Mouse (Mus musculus) heart, adult 2 months (tissue): ENCODE measurements around the gene Rpl6. TPM values are rescaled to one million over a fixed set of nuclear protein-coding genes. Genes with fewer than 3 reads are reported as not detected.
"Not testable (repeated sequence)": the region's sequence is repeated elsewhere in the genome, so short reads cannot be mapped to it uniquely, and the experiment has no call there.

ENCODE experiments used
- DNase-seq, 2 experiments: peaks; one replicate each; pipeline ENCODE4 v3.0.0; 2021
- H3K27ac ChIP-seq: fragments of 200-600 bp; 2 replicates; pipeline ENCODE4 v1.8.1; 2022
- H3K27me3 ChIP-seq: fragments of 200-500 bp; 2 replicates; pipeline ENCODE4 v1.6.1; 2012; ENCODE audit warnings: mild to moderate bottlenecking, low read length, inconsistent platforms, mixed read lengths; ENCODE audit not compliant: control insufficient read depth, insufficient read depth
- H3K36me3 ChIP-seq: fragments of 200-500 bp; 2 replicates; pipeline ENCODE4 v1.6.1; 2012; ENCODE audit warnings: low read length, inconsistent platforms; ENCODE audit not compliant: control insufficient read depth, insufficient read depth
- H3K4me1 ChIP-seq: fragments of 200-500 bp; 2 replicates; pipeline ENCODE4 v1.6.1; 2011; ENCODE audit warnings: low read length; ENCODE audit not compliant: control insufficient read depth, insufficient read depth
- H3K4me3 ChIP-seq: fragments of 200-600 bp; 2 replicates; pipeline ENCODE4 v1.8.1; 2022
- H3K79me2 ChIP-seq: fragments of 200-500 bp; replicated peaks from 2 replicates; pipeline ENCODE4 v1.6.1; 2012; ENCODE audit warnings: mild to moderate bottlenecking, inconsistent platforms, low read length, moderate library complexity, mixed read lengths; ENCODE audit not compliant: control insufficient read depth, insufficient read depth
- H3K9ac ChIP-seq: fragments of 200-500 bp; 2 replicates; pipeline ENCODE4 v1.6.1; 2012; ENCODE audit warnings: low read depth, mild to moderate bottlenecking, control low read depth, inconsistent platforms, low read length, mixed read lengths
- CTCF ChIP-seq: fragments of 200-600 bp; IDR thresholded peaks from 2 replicates; pipeline ENCODE4 v1.8.1; 2022; ENCODE audit warnings: antibody characterized with exemption, mild to moderate bottlenecking, moderate library complexity
- EP300 ChIP-seq: fragments of 200-500 bp; IDR thresholded peaks from 2 replicates; pipeline ENCODE4 v1.6.1; 2011; ENCODE audit warnings: low read depth, low read length, control low read depth; ENCODE audit not compliant: insufficient read depth
- POLR2A ChIP-seq: fragments of 200-500 bp; IDR thresholded peaks from 2 replicates; pipeline ENCODE4 v1.6.1; 2011; ENCODE audit warnings: mild to moderate bottlenecking, low read depth, low read length, control low read depth; ENCODE audit not compliant: insufficient read depth
- WGBS: fragments of 180-500 bp; shearing (Covaris S2); methylation state at CpG from one replicate; pipeline ENCODE4 v1.1.7; 2018; 5-methylcytosine and 5-hydroxymethylcytosine counted together
- intact Hi-C: fragments of 180-260 bp; cut with DNase I; formaldehyde crosslinking; loops from one replicate; pipeline ENCODE4 v1.15.1; 2025
- polyA plus RNA-seq: library from polyadenylated mRNA; depleted of rRNA; stranded (reverse); fragments of >200 nt; gene quantifications from 2 replicates; pipeline ENCODE4 v1.2.3, GENCODE M21; 2012
- total RNA-seq, 2 experiments: library from RNA; stranded (reverse); gene quantifications; 2 replicates each; pipeline ENCODE4 v1.2.3; 2021

Rpl6 gene
- total and polyA plus RNA-seq, 3 experiments = 168 to 571 (median 482) TPM

DNA sequence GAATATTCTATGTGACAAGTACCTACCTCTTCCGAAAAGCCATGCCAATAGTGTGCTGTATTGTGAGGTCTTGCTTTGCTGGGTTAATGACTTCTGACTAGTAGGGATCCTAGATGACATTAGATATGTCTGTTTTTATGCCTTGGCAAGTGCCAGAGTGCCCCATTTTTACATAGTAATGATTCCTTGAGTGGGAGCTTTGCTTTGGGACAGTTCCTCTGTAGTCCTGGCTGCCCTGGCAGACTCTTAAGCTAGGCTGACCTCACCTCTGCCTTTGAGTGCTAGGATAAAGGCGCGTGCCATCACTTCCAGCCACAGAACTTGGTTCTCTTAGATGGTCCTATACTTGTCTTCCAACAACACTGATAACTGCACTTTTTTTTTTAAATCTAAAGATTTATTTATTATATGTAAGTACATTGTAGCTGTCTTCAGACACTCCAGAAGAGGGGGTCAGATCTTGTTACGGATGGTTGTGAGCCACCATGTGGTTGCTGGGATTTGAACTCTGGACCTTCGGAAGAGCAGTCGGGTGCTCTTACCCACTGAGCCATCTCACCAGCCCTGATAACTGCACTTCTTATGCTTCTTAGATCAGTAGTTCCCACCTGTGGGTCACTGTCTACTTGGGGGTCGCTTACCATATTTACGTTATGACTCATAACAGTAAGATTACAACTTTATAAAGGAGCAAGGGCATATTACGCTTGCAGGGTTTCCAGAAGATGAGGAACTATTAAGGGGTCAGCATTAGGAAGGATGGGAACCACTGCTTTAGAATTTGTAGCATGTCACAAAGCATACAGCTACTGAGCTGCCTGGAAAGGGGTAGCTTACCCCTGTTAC, 5.7 kb downstream of the Rpl6 start:
- Histone ChIP-seq H3K27ac (no peak overlapping the region), H3K79me2 (no peaks in the 10 kb centered on the region), H3K27me3 (no peaks in the 10 kb centered on the region), H3K4me1 (peaks cover 3% of the 10 kb centered on the region; the same call in 1 of the 2 replicates), H3K4me3 (no peak overlapping the region), H3K36me3 (peaks cover 7% of the 10 kb centered on the region), H3K9ac (no peak overlapping the region)
- 79% methylated on average over 9 of the region's 9 CpGs for WGBS
- TF ChIP-seq CTCF = no peak
- TF ChIP-seq EP300 = no peak
- TF ChIP-seq POLR2A = no peak
- DNase-seq = no peak
- intact Hi-C loops = no loop called here

DNA sequence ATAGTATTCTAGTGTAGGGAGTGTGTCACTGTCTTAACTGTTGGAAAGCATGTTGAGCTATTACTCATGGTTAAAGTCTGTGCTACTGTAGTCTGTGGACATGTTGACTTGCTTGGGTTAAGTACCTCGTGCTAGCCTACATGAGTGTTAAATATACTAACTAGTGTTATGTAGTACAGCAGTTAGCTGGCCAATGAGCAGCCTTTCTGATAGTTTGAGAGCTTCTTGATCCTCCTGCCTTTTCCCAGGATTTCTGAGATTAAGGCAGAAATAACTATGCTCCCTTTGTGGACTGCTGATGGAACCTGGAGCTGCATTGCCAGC, 6.3 kb downstream of the Rpl6 start:
- H3K9ac ChIP-seq = no peak overlapping the region
- H3K27ac ChIP-seq = no peak overlapping the region
- no peaks in the 10 kb centered on the region for H3K79me2 ChIP-seq
- H3K36me3 ChIP-seq = peaks cover 7% of the 10 kb centered on the region
- H3K4me3 ChIP-seq = no peak overlapping the region
- no peaks in the 10 kb centered on the region for H3K27me3 ChIP-seq
- TF ChIP-seq CTCF (no peak), POLR2A (no peak), EP300 (no peak)
- WGBS = 83% methylated on average over 1 of the region's 1 CpGs
- H3K4me1 ChIP-seq = 0 out of 2 replicates have a peak, but pooled peaks cover 2% of the 10 kb centered on the region
- intact Hi-C loops = no loop called here
- DNase-seq = no peak

DNA sequence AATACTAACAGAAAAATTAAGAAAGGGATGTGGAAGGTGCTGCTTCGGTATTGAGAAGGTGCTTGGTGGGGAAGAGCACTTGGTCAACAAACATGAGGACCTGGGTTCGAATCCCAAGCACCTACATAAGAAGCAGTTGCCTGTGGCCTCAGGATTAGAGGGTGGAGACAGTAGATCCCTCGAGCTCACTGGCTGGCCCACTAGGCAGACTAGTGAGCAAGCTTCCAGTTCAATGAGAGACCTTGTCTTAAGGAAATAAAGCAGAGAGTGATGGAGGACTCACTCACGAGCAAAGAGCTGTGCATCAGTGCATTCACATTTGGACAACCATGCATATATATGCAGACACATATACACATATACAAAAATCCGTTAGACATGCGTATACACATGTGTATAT, 7.8 kb downstream of the Rpl6 start:
- intact Hi-C loops = no loop called here
- no peak for TF ChIP-seq CTCF
- no peak for TF ChIP-seq POLR2A
- TF ChIP-seq EP300 = no peak
- peaks cover 2% of the 10 kb centered on the region for H3K36me3 ChIP-seq
- H3K9ac ChIP-seq = no peak overlapping the region
- no peaks in the 10 kb centered on the region for H3K27me3 ChIP-seq
- H3K4me3 ChIP-seq = no peak overlapping the region
- no peak for DNase-seq
- H3K4me1 ChIP-seq = no peaks in the 10 kb centered on the region
- no peak overlapping the region for H3K27ac ChIP-seq
- H3K79me2 ChIP-seq = no peaks in the 10 kb centered on the region
- WGBS = 90% methylated on average over 6 of the region's 6 CpGs

DNA sequence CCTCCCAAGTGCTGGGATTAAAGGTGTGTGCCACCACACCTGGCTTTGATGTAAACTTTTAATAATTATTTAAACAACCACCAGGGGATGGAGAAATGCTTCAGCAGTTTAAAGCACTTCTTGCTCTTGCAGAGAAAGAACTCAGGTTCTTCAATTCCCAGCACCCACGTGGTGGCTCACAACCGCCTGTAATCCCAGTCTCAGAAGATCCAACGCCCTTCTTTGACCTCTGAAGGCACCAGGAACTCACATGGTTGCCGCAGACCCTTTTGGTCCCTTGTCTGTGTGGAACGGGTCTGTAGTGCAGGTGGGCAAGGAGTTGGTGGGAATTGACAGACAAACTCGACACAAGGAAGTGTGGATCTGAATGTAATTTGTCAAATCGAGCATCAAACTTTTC, 10.4 kb downstream of the Rpl6 start:
- no peaks in the 10 kb centered on the region for H3K79me2 ChIP-seq
- H3K27me3 ChIP-seq = no peaks in the 10 kb centered on the region
- H3K9ac ChIP-seq = no peak overlapping the region
- no peak overlapping the region for H3K4me3 ChIP-seq
- no peaks in the 10 kb centered on the region for H3K4me1 ChIP-seq
- TF ChIP-seq POLR2A (no peak), CTCF (no peak), EP300 (no peak)
- 45% methylated on average over 7 of the region's 7 CpGs for WGBS
- no peak for DNase-seq
- no peak overlapping the region for H3K27ac ChIP-seq
- no peaks in the 10 kb centered on the region; the same call in 1 of the 2 replicates for H3K36me3 ChIP-seq
- intact Hi-C loops = loop anchor here (1.0 to 5.0 kb wide), 2 partner anchors 53 to 178 kb away; no protein-coding TSS in a partner anchor

DNA sequence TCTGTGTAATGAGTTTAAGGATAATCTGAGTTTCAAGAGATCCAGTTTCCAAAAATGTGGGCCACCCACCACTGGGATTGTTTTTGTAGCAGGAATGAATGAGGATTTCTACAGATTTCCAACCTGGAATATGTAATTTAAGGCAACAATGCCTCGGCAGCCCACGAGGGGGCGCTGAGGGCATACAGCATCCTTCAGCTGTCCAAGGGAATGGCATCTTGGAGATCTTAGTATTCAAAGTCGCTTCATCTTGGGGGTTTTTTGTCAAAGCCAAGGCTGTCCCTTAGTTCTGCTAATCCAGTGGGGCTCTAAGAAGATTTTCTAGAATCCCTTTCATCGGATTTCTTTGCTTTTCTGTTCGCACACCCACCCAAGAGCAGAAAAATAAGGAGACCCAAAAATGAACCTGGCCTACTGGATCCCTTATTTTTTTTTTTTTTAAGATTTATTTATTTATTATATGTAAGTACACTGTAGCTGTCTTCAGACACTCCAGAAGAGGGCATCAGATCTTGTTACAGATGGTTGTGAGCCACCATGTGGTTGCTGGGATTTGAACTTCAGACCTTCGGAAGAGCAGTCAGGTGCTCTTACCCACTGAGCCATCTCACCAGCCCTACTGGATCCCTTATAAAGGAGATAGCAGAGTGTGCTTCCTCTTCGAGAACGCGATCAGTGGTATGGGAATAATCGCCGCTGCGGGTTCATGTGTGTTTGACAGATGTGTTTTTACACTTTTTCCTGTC, 11.3 kb downstream of the Rpl6 start:
- Histone ChIP-seq H3K9ac (no peak overlapping the region), H3K27me3 (no peaks in the 10 kb centered on the region), H3K36me3 (no peaks in the 10 kb centered on the region; the same call in 1 of the 2 replicates), H3K79me2 (no peaks in the 10 kb centered on the region), H3K4me1 (no peaks in the 10 kb centered on the region), H3K4me3 (no peak overlapping the region), H3K27ac (no peak overlapping the region)
- intact Hi-C loops = loop anchor here (1.0 to 5.0 kb wide), 2 partner anchors 52 to 177 kb away; no protein-coding TSS in a partner anchor
- TF ChIP-seq POLR2A (no peak), CTCF (peak; percentile 98; the same call in 1 of the 2 replicates), EP300 (peak; percentile 80; the same call in 1 of the 2 replicates)
- peak; percentile 52 to 73 for DNase-seq
- 34% methylated on average over 13 of the region's 13 CpGs for WGBS

DNA sequence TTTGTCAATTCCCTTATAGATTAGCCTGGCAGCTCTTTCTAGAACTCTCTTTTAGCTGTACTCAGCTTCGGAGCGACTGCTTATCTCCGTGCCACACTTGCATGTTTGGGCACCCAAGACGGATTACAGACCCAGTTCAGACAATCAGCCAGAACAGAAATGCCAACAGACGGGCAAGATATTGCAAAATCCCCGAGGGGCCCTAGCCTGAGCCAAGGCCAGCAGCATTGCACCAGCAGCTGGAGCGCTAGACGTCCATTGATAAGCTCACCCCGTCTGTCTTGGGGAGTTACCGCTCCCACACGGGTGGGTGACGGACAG, 11.8 kb downstream of the Rpl6 start:
- DNase-seq = no peak
- Histone ChIP-seq H3K36me3 (no peaks in the 10 kb centered on the region), H3K9ac (no peak overlapping the region), H3K27me3 (no peaks in the 10 kb centered on the region), H3K79me2 (no peaks in the 10 kb centered on the region; the same call in 1 of the 2 replicates), H3K27ac (no peak overlapping the region), H3K4me1 (no peaks in the 10 kb centered on the region), H3K4me3 (no peak overlapping the region)
- intact Hi-C loops = loop anchor here (5.0 kb wide), 1 partner anchor 176 kb away; no protein-coding TSS in a partner anchor
- TF ChIP-seq CTCF (no peak), EP300 (no peak), POLR2A (no peak)
- WGBS = 36% methylated on average over 12 of the region's 12 CpGs

DNA sequence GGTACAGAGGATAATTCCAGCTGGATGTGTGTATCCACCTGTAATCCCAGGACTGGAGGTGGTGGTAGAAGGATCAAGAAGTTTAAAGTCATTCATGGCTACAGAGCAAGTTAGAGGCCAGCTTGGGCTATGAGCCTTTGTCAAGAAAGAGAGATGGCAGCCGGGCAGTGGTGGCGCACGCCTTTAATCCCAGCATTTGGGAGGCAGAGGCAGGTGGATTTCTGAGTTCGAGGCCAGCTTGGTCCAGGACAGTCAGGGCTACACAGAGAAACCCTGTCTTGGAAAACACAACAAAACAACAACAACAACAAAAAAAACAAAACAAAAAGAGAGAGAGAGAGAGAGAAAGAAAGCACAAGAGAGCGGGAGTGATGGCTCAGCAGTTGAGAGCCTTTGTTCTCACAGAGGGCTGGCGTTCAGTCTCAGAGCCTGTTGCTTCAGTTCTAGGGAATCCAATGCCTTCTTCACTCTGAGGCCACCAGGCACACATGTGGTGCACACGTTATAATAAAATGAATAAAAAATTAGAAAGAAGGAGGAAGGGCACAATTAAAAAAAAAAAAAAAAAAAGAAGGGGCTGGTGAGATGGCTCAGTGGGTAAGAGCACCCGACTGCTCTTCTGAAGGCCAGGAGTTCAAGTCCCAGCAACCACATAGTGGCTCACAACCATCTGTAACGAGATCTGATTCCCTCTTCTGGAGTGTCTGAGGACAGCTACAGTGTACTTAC, 12.5 kb downstream of the Rpl6 start:
- DNase-seq, H3K36me3 ChIP-seq, H3K27ac ChIP-seq, H3K4me3 ChIP-seq, H3K27me3 ChIP-seq, H3K79me2 ChIP-seq, H3K9ac ChIP-seq, H3K4me1 ChIP-seq: not testable (repeated sequence)
- intact Hi-C loops = loop anchor here (5.0 kb wide), 1 partner anchor 176 kb away; no protein-coding TSS in a partner anchor
- 84% methylated on average over 9 of the region's 9 CpGs for WGBS
